Mouse (Mus musculus): ENCODE measurements at regions not wholly inside any gene's neighbourhood (a gene's known extent, or its start where the extent isn't known, plus 50 kb on each side); places are given as distances from the start of the nearest gene placed in this dataset.
"Not testable (repeated sequence)": the region's sequence is repeated elsewhere in the genome, so short reads cannot be mapped to it uniquely, and the experiment has no call there.

DNA sequence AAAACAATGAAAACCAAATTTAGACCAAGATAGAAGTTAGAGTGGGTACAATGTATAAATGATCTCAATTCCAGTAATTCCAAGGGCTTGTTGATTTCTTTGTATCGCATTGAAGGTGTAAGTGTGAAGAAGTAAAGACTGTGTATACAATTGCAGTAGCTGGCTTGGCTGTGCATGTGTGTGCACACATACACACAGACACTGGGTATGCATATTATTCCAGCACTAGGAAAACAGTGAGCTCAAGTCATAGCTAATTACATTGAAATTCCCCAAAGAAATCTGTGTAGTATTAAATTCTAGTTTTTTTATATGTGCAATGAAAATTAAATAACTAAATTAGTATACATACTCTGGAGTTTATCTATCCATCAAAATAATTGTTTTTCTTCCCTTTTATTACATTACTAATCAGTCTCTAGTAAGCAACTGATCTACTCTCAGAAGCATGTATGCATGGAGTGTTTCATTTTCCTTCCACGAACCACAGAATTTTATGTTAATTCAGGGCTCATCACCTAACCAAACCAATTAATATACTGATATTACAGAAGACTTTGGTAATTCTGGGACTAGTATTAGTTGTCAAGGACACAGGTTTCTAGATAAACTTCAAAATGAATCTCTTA is 56.5 kb downstream of the Gm8797 start:
- no peak for DNase-seq

DNA sequence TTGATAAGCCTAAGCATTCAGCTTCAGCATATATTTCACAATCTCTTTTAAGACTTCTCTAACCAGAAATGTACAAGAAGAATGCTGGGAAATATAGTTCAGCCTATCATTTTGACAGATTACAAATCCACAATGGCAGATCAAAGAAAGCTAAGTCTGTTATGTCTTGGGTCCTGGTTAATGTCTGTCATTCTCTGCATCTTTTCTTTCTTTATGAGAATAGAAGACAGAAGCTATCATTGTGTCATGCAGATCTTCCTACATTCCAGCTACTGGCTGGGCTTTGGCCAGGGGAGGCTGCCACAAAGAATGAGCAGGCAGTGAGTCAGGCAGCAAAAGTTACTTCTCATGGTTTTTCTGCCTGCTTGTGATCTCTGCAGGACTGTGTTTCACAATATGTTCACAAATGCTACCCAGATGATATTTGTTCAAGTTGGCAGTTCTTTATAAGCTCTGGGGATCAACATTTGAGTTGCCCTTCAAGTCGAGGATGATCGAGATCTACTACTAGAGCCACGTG is 60.5 kb downstream of the Gm8797 start:
- no peak for DNase-seq

DNA sequence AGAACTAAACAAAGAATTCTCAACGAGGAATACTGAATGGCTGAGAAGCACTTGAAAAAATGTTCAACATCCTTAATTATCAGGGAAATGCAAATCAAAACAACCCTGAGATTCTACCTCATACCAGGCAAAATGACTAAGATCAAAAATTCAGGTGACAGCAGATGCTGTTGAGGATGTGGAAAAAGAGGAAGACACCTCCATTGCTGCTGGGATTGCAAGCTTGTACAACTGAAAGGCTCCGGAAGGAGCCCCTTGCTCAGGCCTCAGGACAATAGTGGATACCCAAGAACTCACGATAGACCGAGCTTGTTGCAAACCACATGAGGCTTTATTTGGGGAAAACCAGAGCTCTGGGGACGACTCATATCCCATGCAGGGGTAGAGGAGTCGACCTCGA is 69.6 kb downstream of the Gm8797 start:
- DNase-seq, result not testable (repeated sequence)

DNA sequence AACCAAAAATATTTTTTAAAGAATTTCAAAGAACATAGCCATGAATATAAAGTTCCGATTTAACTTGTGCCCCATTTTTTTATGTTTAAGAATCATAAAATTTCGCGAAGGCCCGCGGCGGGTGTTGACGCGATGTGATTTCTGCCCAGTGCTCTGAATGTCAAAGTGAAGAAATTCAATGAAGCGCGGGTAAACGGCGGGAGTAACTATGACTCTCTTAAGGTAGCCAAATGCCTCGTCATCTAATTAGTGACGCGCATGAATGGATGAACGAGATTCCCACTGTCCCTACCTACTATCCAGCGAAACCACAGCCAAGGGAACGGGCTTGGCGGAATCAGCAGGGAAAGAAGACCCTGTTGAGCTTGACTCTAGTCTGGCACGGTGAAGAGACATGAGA is 109.6 kb downstream of the Gm8797 start:
- DNase-seq, result peak; percentile 100

DNA sequence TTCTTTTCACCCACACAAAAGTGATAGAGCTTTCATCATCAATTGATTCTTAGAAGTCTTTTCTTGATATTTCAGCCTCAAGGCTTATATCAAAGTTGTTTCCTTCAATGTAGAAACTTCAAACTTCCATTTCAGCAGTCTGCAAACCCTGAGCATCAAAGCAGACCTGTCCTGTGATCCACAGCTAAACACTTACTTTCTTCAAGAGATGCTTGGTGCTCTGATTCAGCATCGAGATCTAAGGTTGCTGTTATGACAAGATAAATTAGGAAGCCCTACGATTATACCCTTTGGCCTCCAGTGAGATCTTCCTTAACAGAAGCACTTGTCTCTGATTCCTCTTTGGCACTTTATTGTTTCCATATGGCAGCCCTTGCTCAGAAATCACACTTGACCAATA is 119.8 kb downstream of the Gm8797 start:
- DNase-seq, result no peak

DNA sequence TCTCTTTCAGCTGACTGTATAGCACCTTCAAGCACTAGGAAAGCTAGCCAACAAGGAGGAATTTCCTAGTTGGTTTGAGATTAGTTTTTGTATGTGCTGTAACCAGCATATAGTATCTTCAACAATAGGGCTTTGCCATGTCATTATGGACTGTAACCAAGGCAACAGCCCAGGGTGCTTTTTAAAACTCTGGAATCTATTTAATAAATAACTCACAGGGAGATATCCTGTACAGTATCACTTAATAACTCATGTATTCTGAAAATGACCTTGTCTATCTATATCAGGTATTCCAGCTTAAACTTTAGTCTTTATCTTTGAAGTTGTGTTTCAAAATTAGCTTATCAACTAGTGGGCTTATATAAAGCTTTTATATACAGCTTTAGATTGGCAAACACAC is 128.5 kb downstream of the Gm8797 start:
- DNase-seq, result no peak

DNA sequence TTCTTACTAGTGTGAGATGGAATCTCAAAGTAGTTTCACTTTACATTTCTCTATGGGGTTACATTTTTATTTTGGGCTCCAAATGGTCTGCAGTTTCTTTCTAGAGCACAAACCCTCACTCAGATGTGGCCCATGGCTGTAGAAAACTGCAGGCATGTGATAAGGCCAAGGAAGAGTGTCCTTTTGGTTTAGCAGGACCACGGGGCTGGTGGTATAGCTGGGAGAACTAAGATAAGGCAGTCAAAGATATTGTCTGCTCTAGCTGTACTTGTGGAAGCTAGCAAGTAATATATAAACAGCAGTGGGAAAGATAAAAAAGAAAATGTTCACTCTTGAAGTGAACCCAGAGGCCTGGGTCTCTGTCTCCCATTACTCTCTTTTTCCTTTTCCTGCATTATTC is 166.9 kb downstream of the Gm8797 start:
- no peak for DNase-seq

DNA sequence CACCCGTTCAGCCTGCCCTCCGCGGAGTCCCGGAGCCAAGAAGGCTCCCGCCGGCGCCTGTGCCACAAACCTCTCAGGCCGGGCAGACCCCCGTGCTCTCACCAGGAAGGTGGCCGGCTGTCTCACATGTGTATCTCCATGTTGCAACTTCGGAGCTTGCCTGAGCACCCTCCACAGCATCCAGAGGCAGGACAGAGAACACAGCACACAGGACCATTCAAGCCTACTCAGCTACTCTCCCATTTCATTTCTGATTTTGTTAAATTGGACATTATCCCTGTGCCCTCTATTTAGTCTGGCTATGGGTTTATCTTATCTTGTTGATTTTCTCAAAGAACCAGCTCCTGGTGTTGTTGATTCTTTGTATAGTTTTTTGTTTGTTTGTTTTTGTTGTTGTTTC is 199.6 kb downstream of the Gm8797 start:
- DNase-seq, result not testable (repeated sequence)

DNA sequence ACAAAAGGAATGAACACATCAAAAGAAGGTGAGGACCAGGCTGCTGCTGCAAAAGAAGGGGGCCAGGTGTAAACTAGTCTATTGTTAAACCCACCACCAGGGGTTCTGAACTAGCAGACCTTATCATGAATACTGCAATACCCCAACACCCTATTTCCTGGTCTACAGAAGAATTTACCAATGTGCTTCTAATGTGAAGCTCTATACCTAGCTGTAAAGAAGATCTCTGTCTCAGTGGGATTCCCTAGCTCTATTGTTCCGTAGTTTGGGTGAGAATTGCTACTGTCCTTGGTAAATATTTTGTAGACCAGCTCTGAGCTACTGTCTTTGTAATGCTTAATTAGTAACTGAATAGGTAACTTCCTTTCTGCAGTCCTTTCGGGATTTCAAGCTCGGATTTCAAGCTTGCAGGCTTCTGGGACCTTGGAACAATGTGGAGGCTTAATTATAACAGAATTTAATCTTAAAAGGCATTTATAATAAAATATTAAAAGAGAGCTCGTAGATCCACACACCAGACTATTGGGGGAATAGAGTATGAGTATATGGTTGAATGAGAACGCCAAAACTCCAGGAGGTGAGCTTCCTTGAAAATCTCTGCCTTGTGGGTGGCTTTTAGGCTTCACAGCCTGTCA is 238.5 kb downstream of the Gm8797 start:
- not testable (repeated sequence) for DNase-seq

DNA sequence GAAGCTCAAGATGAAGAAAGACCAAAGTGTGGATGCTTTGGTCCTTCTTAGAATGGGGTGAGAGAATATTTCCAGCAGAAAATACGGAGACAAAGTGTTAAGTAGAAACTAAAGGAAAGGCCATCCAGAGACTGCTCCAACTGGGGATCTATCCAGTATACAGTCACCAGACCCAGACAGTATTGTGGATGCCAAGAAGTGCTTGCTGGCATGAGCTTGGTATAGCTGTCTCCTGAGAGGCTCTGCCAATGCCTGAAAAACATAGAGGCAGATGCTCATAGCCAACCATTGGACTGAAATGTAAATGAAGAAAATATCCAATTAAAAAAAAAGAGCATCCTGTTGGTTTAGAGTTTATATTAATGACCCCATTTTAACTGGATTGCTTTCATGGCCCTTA is 253.8 kb downstream of the Gm8797 start:
- no peak for DNase-seq

DNA sequence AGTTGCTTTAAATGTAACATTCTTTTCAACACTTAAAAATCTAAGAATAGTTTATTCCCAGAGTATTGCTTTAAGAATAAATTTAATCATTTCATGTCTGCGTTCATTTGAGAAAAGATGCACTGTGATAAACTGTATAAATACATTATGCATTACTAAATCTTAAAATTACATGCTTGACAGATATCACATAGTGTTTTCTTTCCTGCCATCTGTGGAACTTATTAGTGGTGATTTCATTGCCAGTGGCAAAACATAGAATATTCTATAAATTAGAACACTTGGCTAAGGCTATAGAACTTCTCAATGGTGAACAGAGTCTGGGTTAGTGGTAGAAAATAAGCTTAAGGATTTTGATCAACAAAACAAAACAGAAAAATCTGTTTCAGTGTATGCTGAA is 268.1 kb downstream of the Gm8797 start:
- no peak for DNase-seq

DNA sequence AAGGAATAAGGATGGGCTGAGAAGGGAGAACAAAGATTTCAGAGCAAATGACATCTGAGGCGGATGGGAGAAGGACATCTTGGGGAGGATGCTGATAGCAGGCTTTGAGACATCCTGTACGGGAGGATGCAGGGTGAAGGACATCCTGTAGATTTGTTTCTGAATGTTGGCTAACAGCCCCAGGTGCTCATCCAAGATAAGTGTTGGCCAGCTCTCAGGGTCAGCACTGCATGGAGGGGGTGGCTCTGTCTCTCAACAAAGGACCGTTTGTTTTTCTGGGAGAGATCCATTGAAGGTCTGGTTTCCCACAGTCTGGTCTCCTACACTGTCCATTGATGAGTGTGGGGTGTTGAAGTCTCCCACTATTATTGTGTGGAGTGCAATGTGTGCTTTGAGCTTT is 290.7 kb downstream of the Gm8797 start:
- peak; percentile 61 for DNase-seq

DNA sequence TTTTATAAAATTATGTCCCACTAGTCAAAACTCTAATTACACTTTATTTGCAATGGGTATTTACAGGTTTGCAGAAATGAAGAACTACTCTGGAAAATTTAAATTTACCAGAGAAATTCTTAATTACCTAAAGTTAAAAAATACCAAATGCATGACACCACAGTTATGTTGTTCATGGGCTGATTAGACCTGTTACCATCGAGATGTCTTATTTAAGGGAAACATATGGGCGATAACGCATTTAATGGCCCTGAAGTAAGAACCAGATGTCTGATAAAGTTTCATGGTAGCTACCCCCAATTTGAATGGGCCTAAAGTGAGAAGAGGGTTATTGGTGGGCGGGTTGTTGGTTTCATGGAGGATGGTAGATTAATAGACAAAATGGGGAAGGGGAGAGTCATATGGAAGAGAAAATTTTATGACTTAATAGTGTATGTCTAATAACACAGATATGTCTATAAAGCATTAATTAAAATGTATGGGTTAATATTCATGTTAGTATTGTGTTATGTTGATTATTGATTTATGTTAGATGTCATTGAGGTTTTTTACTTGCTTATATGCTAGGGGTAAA is 299.0 kb downstream of the Gm8797 start:
- DNase-seq, result no peak

DNA sequence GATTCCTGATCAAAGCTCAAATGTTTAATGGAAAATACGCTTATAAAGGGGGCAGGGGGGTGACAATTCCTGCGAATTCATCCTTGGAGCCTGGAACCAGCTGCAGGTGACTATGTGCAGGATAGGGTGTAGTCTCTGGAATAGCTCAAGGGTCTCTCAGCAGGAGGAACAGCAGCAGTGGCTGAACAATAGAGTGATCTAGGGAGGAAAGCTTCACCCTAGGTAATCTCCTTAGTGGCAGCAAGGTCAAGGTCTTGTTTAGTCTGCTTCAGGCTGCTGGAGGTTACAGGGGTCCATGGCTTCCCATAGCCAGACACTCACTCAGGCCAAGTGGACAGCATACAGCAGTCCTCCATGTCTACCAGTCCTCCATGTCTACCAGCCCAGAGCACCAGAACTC is 301.3 kb downstream of the Gm8797 start:
- DNase-seq, result no peak

DNA sequence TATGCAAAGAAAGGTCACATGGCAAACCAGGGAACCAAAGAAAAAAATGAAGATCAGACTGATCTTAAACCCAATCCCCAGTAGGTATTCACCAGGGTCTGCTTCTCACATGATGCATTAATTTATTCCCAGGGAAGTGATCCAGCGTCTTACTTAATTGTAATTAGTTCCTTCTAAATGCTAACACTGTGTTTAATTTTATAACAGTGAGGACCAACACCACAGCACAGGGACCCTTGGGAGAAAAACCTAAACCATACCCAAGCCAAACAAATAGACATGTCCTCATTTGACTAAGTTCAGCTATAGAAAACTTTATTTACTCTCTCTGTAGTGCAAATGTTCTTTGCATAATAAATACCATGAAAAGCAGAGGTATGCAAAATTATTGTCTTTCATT is 333.2 kb downstream of the Gm8797 start:
- no peak for DNase-seq

DNA sequence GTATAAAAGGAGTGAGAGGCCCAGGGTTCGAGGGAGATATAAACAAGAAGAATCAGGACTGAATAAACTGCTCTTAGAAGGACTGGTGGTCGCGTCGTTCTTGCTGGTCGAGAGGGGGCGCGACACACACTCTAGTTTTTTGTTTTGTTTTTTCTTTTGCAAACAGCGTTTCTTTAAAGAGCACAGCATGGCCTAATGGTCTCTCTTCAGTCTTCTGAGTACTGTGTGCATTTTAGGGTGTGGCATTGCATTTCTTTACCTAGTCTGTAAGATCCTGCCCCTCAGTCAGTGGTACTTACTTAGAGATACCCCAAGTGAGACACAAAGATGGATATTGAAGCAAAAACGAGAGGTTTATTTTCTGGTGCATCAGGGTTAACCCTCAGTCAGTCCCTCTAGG is 336.7 kb downstream of the Gm8797 start:
- DNase-seq, result no peak

DNA sequence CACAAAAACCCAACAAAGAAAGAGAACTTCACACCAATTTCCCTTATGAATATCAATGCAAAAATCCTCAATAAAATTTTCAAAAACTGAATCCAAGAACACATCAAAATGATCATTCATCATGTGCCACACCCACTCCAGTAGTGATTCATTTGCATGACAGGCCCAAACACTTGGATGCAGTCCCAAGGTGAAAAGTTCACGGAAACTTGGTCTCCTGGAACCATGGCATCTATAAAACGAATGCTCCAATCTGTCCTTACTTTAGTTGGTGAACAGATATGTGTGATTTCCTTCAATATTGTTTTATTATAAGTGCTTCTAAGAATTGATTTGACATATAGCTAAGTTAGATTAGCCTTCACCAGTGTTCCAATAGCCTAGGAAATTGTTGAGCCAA is 343.3 kb downstream of the Gm8797 start:
- no peak for DNase-seq

DNA sequence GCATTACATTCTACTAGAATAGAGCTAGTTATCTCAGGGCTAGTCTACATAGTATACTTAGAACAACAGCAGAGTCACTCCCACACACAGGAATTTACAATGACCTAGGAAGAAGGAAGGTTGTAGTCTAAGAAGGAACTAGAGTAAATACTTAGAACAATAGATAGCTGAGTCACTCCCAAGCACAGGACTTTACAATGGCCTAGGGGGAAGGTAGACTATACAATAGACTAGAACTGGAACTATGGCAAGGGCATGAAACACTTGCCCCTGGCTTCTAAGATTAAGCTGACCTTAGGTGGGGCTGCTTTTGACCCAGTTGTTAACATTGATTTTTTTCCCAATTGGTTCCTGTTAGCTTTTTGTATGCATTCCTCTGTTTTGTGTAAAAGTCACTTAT is 343.8 kb downstream of the Gm8797 start:
- DNase-seq, result not testable (repeated sequence)

DNA sequence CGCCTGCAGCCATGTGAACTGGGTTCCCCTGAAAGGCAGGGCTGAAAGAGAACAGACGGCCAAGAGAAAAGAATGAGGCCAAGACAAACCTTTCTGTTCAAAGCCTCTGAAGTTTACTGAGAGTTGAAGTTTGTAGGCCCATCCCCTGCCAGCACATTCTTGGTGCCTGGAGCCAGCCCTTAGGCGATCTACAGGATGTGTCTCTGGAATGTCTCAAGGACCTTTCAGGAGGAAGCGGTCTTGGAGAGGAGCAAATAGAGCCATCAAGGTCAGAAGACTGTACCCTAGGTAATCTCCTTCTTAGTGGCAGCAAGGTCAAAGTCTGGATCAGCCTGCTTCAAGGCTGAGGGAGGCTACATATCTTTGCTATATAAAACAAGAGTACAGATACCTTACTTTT is 350.3 kb downstream of the Gm8797 start:
- DNase-seq, result peak; percentile 68

DNA sequence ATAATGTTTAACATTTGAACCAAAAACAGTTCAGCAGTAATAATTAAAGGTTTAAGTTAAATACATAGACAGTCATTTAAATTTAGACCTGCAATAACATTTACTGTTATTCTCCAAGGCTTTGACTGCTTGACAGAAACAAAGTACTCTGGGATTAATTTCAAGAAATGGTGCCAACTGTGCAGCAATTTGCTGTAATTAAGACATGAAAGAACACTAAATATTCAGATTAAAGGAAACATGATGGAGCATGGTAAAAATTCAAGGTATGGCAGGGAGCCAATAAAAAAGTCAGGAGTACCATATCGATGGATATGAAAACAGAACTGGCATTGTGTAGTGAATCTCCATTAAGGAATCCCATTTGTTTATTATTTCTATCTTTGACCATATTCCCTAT is 352.3 kb downstream of the Gm8797 start:
- no peak for DNase-seq

DNA sequence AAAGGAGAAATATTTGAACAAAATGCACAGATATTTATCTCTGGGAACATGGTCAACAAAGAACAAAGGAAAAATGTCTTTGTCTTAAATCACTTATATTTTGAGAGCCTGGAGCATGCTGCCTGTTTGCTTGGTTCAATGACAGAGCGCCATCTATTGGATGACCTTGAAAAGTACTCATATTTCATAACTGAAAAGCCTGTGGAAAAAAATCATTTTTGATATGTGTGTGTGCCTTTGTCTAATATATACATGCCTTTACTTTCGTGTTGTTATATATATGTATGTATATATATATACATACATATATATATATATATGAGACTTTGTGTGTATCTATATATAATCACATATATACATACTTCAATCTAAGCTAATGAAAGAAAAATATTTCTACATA is 356.1 kb downstream of the Gm8797 start:
- no peak for DNase-seq

DNA sequence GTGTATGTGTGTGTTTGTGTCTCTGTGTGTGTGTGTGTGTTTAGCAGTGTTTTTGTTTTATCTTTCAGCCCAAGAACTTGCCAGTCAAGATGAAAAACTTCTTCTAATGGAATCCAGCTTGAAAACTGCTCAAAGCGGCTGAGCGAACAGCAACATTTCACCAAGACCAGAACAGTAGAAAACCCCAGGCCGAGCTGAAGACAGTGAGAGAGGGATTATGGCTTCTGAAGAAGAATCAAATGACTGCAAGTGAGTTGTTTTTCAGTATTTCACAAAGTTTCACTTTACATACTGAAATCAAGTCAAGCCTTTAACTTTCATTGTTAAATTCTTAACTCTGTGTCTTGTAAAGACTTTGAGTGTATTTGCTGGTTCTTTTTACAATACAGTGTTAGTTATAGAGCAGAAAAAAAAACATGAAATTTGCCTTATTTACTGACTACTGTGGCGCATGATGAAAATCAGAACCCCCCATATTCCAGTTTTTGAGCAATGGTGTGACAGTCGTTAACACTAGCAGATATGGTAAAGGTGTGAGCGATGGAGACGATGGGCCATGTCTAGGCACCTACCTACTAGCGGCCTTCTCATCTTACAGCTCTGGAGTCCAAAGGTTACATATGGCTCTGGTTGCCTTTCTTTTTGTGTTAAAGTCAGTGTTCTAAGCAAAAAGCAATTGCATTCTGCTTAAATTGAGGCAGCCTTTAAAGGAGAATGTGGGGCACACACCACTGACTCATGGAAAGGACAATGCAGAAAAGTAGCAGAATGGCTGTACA is 357.0 kb downstream of the Gm8797 start:
- DNase-seq, result no peak

DNA sequence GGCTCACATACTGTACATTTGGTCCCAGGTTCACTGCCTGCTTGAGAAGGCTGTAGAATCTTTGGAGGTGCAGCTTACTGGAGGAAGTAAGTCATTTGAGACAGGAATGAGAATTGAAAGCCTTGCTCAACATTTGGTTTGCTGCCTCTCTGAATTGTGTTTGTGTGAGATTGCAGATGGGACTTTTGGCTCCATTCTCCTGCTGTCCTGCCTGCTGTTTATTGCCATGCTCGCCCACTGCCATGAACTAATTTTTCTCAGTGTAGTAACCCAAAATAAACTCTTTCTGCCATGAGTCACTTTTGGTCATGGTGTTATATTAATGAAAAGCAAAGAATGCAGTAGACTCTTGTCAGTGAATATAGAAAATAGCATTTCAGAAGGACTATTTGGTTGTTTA is 368.1 kb downstream of the Gm8797 start:
- peak; percentile 39 for DNase-seq

DNA sequence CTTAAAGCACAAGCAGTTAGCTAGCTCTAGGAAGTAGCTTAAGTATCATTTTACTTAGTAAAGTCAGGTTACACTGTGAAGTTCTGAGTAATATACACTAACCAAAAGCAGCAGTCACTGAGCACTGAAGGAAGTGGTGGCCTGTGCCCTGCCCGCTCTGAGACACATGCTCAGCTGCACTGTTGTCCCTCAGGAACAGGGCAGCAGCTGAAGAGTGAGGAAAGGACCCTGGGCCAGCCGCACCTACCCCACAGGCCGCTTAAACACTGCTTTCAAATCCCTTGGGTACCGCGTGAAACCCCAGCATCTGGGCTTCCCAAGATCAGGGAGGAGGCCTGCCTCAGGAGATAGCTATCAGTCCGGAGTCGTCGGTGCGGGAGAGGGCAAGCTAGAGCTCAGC is 385.1 kb downstream of the Gm8797 start:
- DNase-seq, result not testable (repeated sequence)
